Mouse (Mus musculus) spleen, adult 2 months (tissue): Measurements from ENCODE around the gene Arhgap9. TPM values are rescaled to one million over a fixed set of nuclear protein-coding genes. Genes with fewer than 3 reads are reported as not detected.
"Not testable (repeated sequence)": the region's sequence is repeated elsewhere in the genome, so short reads cannot be mapped to it uniquely, and the experiment has no call there.

Experiments used
- DNase-seq, 2 experiments: peaks; one replicate each; pipeline versions ENCODE4 v3.0.0 to v3.0.0-alpha.2; 2012 to 2021; ENCODE audit warnings: low spot score in 2 of 2, low read depth in 1 of 2
- H3K27ac ChIP-seq: fragments of 200-500 bp; 2 replicates; pipeline ENCODE4 v1.5.1; 2012; ENCODE audit warnings: low read length, inconsistent platforms; ENCODE audit not compliant: insufficient read depth
- H3K27me3 ChIP-seq: fragments of 200-500 bp; 2 replicates; pipeline ENCODE4 v1.6.1; 2012; ENCODE audit warnings: mild to moderate bottlenecking, moderate library complexity, low read length, inconsistent platforms; ENCODE audit not compliant: control insufficient read depth, insufficient read depth
- H3K36me3 ChIP-seq: fragments of 200-500 bp; 2 replicates; pipeline ENCODE4 v1.6.1; 2012; ENCODE audit warnings: mild to moderate bottlenecking, low read length, inconsistent platforms; ENCODE audit not compliant: control insufficient read depth, insufficient read depth
- H3K4me1 ChIP-seq: fragments of 200-500 bp; 2 replicates; pipeline ENCODE4 v1.6.1; 2011; ENCODE audit warnings: inconsistent platforms; ENCODE audit not compliant: control insufficient read depth, insufficient read depth, insufficient read length
- H3K4me3 ChIP-seq: fragments of 200-500 bp; 2 replicates; pipeline ENCODE4 v1.5.1; 2011; ENCODE audit warnings: mild to moderate bottlenecking, inconsistent platforms; ENCODE audit not compliant: insufficient read depth, insufficient read length; ENCODE audit errors: extremely low read depth
- CTCF ChIP-seq: fragments of 200-500 bp; IDR thresholded peaks from 2 replicates; pipeline ENCODE4 v1.5.1; 2011; ENCODE audit warnings: mild to moderate bottlenecking, inconsistent platforms; ENCODE audit not compliant: insufficient read depth, insufficient read length, insufficient replicate concordance; ENCODE audit errors: extremely low read depth
- POLR2A ChIP-seq: fragments of 200-500 bp; IDR thresholded peaks from 2 replicates; pipeline ENCODE4 v1.6.1; 2011; ENCODE audit warnings: low read depth, low read length, inconsistent platforms
- WGBS: fragments of 180-500 bp; shearing (Covaris S2); methylation state at CpG from one replicate; pipeline ENCODE4 v1.1.7; 2018; 5-methylcytosine and 5-hydroxymethylcytosine counted together
- polyA plus RNA-seq: library from polyadenylated mRNA; depleted of rRNA; stranded (reverse); fragments of >200 nt; gene quantifications from 2 replicates; pipeline ENCODE4 v1.2.3, GENCODE M21; 2012

The Arhgap9 gene
- polyA plus RNA-seq, 1 experiment = 72.7 TPM

- no peak overlapping the region for H3K27ac ChIP-seq
- H3K4me3 ChIP-seq = no peak overlapping the region
- no peaks in the 10 kb centered on the region for H3K27me3 ChIP-seq
- peaks cover 62% of the 10 kb centered on the region for H3K36me3 ChIP-seq
- H3K4me1 ChIP-seq = no peaks in the 10 kb centered on the region
- TF ChIP-seq CTCF (no peak), POLR2A (no peak)
- no peak for DNase-seq
- WGBS = 93% methylated on average over 6 of the region's 6 CpGs
These were observed 21.4 kb upstream of the Arhgap9 start for GRCm38 (mm10) chr10:127300361-127300760.

- TF ChIP-seq CTCF = no peak
- TF ChIP-seq POLR2A = no peak
- Histone ChIP-seq H3K4me1 (no peaks in the 10 kb centered on the region), H3K36me3 (peaks cover 57% of the 10 kb centered on the region), H3K4me3 (no peak overlapping the region), H3K27me3 (no peaks in the 10 kb centered on the region), H3K27ac (no peak overlapping the region)
- no peak for DNase-seq
- 95% methylated on average over 11 of the region's 11 CpGs for WGBS
These were observed 18.6 kb upstream of the Arhgap9 start for GRCm38 (mm10) chr10:127303136-127303535.

GRCm38 (mm10) chr10:127309167-127309566 is 12.6 kb upstream of the Arhgap9 start:
- H3K27ac ChIP-seq, H3K4me3 ChIP-seq: not testable (repeated sequence)

GRCm38 (mm10) chr10:127310523-127311475 is 11.0 kb upstream of the Arhgap9 start:
- Histone ChIP-seq H3K36me3 (peaks cover 20% of the 10 kb centered on the region), H3K27me3 (no peaks in the 10 kb centered on the region), H3K4me1 (no peaks in the 10 kb centered on the region), H3K27ac (peak overlapping the region; percentile 71), H3K4me3 (peak overlapping the region; percentile 68)
- DNase-seq = peak in 1 of 2 experiments; percentile 21
- TF ChIP-seq POLR2A (no peak), CTCF (no peak)
- WGBS = 35% methylated on average over 23 of the region's 23 CpGs

More at GRCm38 (mm10) chr10:127309167-127309566, 12.6 kb upstream of the Arhgap9 start:
- not testable (repeated sequence) for H3K4me1 ChIP-seq, DNase-seq, H3K27me3 ChIP-seq
- 90% methylated on average over 3 of the region's 3 CpGs for WGBS
- peaks cover 32% of the 10 kb centered on the region for H3K36me3 ChIP-seq

- under 1% methylated on average over 65 of the region's 65 CpGs for WGBS
- peak; percentile 89 to 93 for DNase-seq
- H3K27ac ChIP-seq = peak within 1 kb of the TSS; percentile 71
- TF ChIP-seq POLR2A = no peak; the same call in none of the 2 replicates
- peak within 1 kb of the TSS; percentile 68 for H3K4me3 ChIP-seq
- no peaks in the 10 kb centered on the region for H3K27me3 ChIP-seq
- no peaks in the 10 kb centered on the region for H3K4me1 ChIP-seq
- H3K36me3 ChIP-seq = peaks cover 12% of the 10 kb centered on the region
These were observed 10.0 kb upstream of the Arhgap9 start, which contains the start of gene Mars for GRCm38 (mm10) chr10:127311476-127312355. Gene Mars, minus strand, starts transcription at chr10:127311786.

GRCm38 (mm10) chr10:127312356-127312676 is 9.4 kb upstream of the Arhgap9 start:
- H3K36me3 ChIP-seq = peaks cover 8% of the 10 kb centered on the region
- DNase-seq = peak; percentile 76 to 80
- peak overlapping the region; percentile 68; the same call in 1 of the 2 replicates for H3K4me3 ChIP-seq
- H3K27me3 ChIP-seq = no peaks in the 10 kb centered on the region
- peak overlapping the region; percentile 67 for H3K27ac ChIP-seq
- WGBS = 2% methylated on average over 4 of the region's 4 CpGs
- TF ChIP-seq POLR2A = no peak
- TF ChIP-seq CTCF = peak; percentile 54; the same call in 1 of the 2 replicates
- H3K4me1 ChIP-seq = no peaks in the 10 kb centered on the region
